Mouse (Mus musculus): Measurements from ENCODE around the gene Hspb8. TPM values are rescaled to one million over a fixed set of nuclear protein-coding genes. Genes with fewer than 3 reads are reported as not detected.

The Hspb8 gene
- not detected for total RNA-seq (2023)

DNA sequence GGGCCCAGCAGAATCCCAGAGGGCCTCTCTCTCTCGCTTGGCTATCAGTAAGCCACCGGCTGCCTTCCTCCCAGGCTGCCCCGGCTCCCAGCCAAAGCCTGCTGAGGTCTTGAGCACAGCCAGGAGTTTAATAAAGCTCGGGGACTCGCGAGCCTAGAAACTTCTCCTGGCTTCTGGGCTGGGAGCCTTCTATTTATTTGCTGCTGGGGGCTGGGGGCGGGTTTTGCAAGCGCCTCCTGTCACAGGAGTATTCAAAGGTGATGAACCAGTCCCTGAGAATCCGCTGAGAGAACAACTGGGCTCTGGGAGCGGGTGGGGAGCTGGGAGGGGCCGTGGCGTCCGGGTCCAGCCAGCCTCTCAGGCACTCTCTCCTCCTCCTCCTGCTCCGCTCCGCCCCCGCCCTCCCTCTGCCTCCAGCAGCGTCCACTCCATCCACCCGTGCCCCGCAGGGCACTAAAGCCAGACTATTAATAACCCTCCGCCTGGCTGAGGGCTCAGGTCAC is at the start of gene Hspb8:
Gene Hspb8, minus strand, starts transcription at position 166 of the 503 bp plus-strand sequence.

Other genes starting within 250 kb of the Hspb8 start
- not detected for gene Ccdc60, start 133.9 kb downstream of the Hspb8 start, total RNA-seq (2023)
- not detected for gene Srrm4, start 169.0 kb upstream of the Hspb8 start, total RNA-seq (2023)